Mouse (Mus musculus) limb, embryonic 14.5 days (tissue): ENCODE measurements around the gene Tceanc. TPM values are rescaled to one million over a fixed set of nuclear protein-coding genes. Genes with fewer than 3 reads are reported as not detected.

Experiments
- ATAC-seq: fragments of 200-750 bp; cut with Nextera tagmentation; 2 replicates; pipeline ENCODE4 v1.8.0; 2017; ENCODE audit warnings: low read depth, moderate number of reproducible peaks, moderate TSS enrichment; ENCODE audit not compliant: low FRiP score
- DNase-seq: peaks from one replicate; pipeline ENCODE4 v3.0.0-alpha.2; 2015; ENCODE audit warnings: low spot score
- H3K27ac ChIP-seq: fragments of 300-500 bp; sonication (generic); replicated peaks from 2 replicates; pipeline ENCODE4 v1.5.1; 2014; ENCODE audit warnings: low read depth, mild to moderate bottlenecking, low read length, moderate library complexity, mixed read lengths
- H3K27me3 ChIP-seq: fragments of 300-500 bp; sonication (generic); 2 replicates; pipeline ENCODE4 v1.6.1; 2014; ENCODE audit warnings: low read length, mixed read lengths; ENCODE audit not compliant: control insufficient read depth, insufficient read depth
- H3K36me3 ChIP-seq: fragments of 300-500 bp; sonication (generic); 2 replicates; pipeline ENCODE4 v1.6.1; 2014; ENCODE audit warnings: mild to moderate bottlenecking, low read length, moderate library complexity, mixed read lengths; ENCODE audit not compliant: control insufficient read depth, insufficient read depth
- H3K4me1 ChIP-seq: fragments of 300-500 bp; sonication (generic); 2 replicates; pipeline ENCODE4 v1.6.1; 2014; ENCODE audit warnings: antibody characterized with exemption, low read length, mixed read lengths; ENCODE audit not compliant: control insufficient read depth, insufficient read depth
- H3K4me2 ChIP-seq: fragments of 300-500 bp; sonication (generic); replicated peaks from 2 replicates; pipeline ENCODE4 v1.6.1; 2014; ENCODE audit warnings: low read depth, mild to moderate bottlenecking, low read length, moderate library complexity; ENCODE audit not compliant: severe bottlenecking
- H3K4me3 ChIP-seq: fragments of 300-500 bp; sonication (generic); replicated peaks from 2 replicates; pipeline ENCODE4 v1.5.1; 2014; ENCODE audit warnings: low read length
- H3K9ac ChIP-seq: fragments of 300-500 bp; sonication (generic); 2 replicates; pipeline ENCODE4 v1.6.1; 2014; ENCODE audit warnings: mild to moderate bottlenecking, low read depth, low read length, moderate library complexity; ENCODE audit not compliant: severe bottlenecking
- H3K9me3 ChIP-seq: fragments of 300-500 bp; sonication (generic); 2 replicates; pipeline ENCODE4 v1.6.1; 2016; ENCODE audit warnings: low read length; ENCODE audit not compliant: control insufficient read depth
- POLR2A ChIP-seq: fragments of 200-500 bp; IDR thresholded peaks from 2 replicates; pipeline ENCODE4 v1.8.0; 2012; ENCODE audit warnings: inconsistent platforms, mild to moderate bottlenecking, moderate library complexity, borderline replicate concordance; ENCODE audit not compliant: insufficient read depth, insufficient read length; ENCODE audit errors: extremely low read depth
- WGBS: fragments of 180-500 bp; shearing (Covaris S2); extraction: QIAGEN DNeasy Blood & Tissue Kit; methylation state at CpG from one replicate; pipeline ENCODE4 v1.1.7; 2014; 5-methylcytosine and 5-hydroxymethylcytosine counted together
- polyA plus RNA-seq, 2 experiments: library from polyadenylated mRNA; depleted of rRNA in 1 of 2; stranded (reverse) in 1 of 2; unstranded in 1 of 2; fragments of >200 nt; fragmentation: Nextera tagmentation in 1 of 2; extraction: Ambion mirVana in 1 of 2; gene quantifications; 2 replicates each; pipeline versions ENCODE4 v1.2.1 to v1.2.3; 2012 to 2014

The Tceanc gene
- polyA plus RNA-seq, 2 experiments, result 3.9 to 7.3 TPM

GRCm38 (mm10) chrX:166511107-166511506, 7.3 kb downstream of the Tceanc start:
- Histone ChIP-seq H3K4me3 (no peak overlapping the region), H3K9me3 (no peaks in the 10 kb centered on the region), H3K36me3 (no peaks in the 10 kb centered on the region), H3K9ac (no peak overlapping the region), H3K27me3 (no peaks in the 10 kb centered on the region), H3K4me1 (no peaks in the 10 kb centered on the region), H3K27ac (peak overlapping the region; percentile 98; the same call in 1 of the 2 replicates), H3K4me2 (no peak overlapping the region; the same call in 1 of the 2 replicates)
- ATAC-seq (no peak), DNase-seq (no peak)
- no peak for TF ChIP-seq POLR2A

GRCm38 (mm10) chrX:166509761-166510738, 8.3 kb downstream of the Tceanc start:
- WGBS, result 23% methylated on average over 61 of the region's 65 CpGs
- peak; percentile 84; the same call in 1 of the 2 replicates for TF ChIP-seq POLR2A
- peak; percentile 95 for ATAC-seq

GRCm38 (mm10) chrX:166504421-166504820, 13.9 kb downstream of the Tceanc start:
- DNase-seq, result no peak
- no peaks in the 10 kb centered on the region for H3K4me1 ChIP-seq
- no peak overlapping the region for H3K4me3 ChIP-seq
- H3K4me2 ChIP-seq, result no peak overlapping the region
- H3K36me3 ChIP-seq, result no peaks in the 10 kb centered on the region
- H3K9ac ChIP-seq, result no peak overlapping the region
- TF ChIP-seq POLR2A, result no peak
- H3K9me3 ChIP-seq, result no peaks in the 10 kb centered on the region
- no peaks in the 10 kb centered on the region for H3K27me3 ChIP-seq
- no peak overlapping the region for H3K27ac ChIP-seq
- no peak for ATAC-seq
- WGBS, result 67% methylated on average over 2 of the region's 2 CpGs

More at GRCm38 (mm10) chrX:166509761-166510738, 8.3 kb downstream of the Tceanc start:
- peak overlapping the region; percentile 47 for H3K4me3 ChIP-seq
- peak overlapping the region; percentile 83 for H3K9ac ChIP-seq
- DNase-seq, result peak; percentile 94
- H3K9me3 ChIP-seq, result no peaks in the 10 kb centered on the region
- peak overlapping the region; percentile 98 for H3K27ac ChIP-seq
- H3K4me2 ChIP-seq, result peak overlapping the region; percentile 53
- no peaks in the 10 kb centered on the region for H3K4me1 ChIP-seq
- no peaks in the 10 kb centered on the region for H3K27me3 ChIP-seq
- no peaks in the 10 kb centered on the region for H3K36me3 ChIP-seq

DNA sequence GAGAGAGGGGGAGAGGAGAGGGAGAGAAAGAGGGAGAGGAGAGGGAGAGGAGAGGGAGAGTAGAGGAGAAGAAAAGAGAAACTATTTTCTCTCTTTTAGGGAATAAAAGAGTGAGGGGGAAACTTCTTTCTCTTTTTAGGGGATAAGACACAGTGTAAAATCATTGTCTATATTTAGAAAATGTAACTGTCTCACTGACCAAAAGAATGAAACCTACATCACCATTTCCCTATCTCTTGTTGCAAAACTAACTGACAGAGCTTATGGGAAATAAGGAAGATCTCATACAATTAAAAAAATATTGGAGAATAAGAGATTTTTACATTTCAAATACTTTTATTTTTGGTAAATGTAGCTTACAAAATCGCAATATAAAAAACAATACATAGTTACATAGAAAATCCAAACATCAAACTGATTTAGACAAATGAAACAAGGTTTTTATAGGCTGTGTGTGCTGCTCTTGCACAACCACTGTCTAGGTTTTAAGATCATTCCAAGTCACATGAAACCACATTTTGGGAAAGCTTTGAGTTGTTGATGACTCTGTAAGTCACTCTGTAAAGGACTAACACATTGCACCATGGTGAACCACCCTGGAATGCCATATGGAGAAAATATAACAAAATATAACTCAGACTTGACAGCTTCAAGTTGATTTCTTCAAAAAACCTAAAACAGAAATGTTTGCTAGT, 18.7 kb downstream of the Tceanc start:
- Histone ChIP-seq H3K27ac (no peak overlapping the region), H3K4me3 (no peak overlapping the region), H3K36me3 (no peaks in the 10 kb centered on the region), H3K9ac (no peak overlapping the region), H3K4me2 (no peak overlapping the region), H3K4me1 (no peaks in the 10 kb centered on the region), H3K27me3 (no peaks in the 10 kb centered on the region), H3K9me3 (no peaks in the 10 kb centered on the region)
- DNase-seq (no peak), ATAC-seq (no peak)
- 76% methylated on average over 1 of the region's 1 CpGs for WGBS
- no peak for TF ChIP-seq POLR2A

DNA sequence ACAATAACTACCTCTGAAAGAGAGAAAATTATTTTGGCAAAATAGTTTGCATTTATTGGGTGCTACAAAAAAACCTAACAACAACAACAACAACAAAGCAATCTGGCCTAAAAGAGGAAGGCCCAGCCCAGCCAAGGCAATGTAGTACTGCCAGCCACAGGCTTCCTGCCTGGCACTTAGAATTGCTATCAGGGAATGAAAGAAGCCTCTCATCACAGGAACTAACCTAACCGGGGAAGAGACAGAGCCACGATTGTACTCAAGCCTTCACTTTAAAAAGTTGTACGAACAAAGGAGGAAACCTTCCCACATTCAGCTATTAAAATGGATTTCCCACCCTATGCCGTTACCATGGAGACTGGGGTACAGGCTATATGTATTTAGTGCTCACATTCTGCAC, 20.6 kb downstream of the Tceanc start:
- Histone ChIP-seq H3K4me2 (no peak overlapping the region), H3K9ac (no peak overlapping the region), H3K27ac (no peak overlapping the region), H3K4me3 (no peak overlapping the region), H3K27me3 (no peaks in the 10 kb centered on the region), H3K36me3 (no peaks in the 10 kb centered on the region), H3K4me1 (no peaks in the 10 kb centered on the region), H3K9me3 (no peaks in the 10 kb centered on the region)
- DNase-seq (no peak), ATAC-seq (no peak)
- TF ChIP-seq POLR2A, result no peak
- 68% methylated on average over 4 of the region's 4 CpGs for whole genome bisulfite sequencing
